Mouse (Mus musculus): ENCODE results near the gene Bcat2. TPM values are rescaled to one million over a fixed set of nuclear protein-coding genes. Genes with fewer than 3 reads are reported as not detected.
"Not testable (repeated sequence)": the region's sequence is repeated elsewhere in the genome, so short reads cannot be mapped to it uniquely, and the experiment has no call there.

Gene Bcat2
- 14.9 and 17.3 TPM in 2 replicates for total RNA-seq (2017)

DNA sequence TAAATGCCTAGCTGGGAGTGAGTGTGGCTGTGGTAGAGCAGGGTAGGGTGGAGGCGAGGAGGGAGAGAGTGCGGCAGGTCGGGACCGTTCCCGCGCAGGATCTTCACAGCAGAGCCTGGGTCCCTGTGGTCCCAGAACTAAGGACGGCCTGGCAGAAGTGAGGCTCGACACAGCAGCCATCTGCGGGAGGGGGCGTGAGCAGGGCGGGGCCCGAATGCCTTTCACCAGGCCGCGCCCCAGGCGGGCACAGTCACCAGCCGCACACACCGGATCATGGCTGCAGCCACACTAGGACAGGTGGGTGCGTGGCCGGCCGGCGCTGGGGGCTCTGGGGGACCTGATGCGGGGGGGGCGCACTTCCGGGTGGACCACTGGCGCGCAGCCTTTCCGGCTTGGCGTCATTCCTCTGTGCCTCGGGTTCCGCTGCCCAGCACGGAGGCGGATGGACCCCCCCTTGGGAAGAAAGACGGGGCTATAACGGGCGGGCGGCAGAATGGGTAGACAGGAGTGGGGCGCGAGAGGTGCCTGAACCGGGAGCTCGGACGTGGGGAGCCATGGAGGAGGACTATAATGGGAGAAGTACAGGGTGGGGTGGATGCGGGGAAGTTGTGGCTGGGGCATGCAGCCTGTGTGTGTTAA lies at the start of gene Bcat2:
Bcat2 (plus strand) TSS at position 51 of the 639 bp plus-strand sequence.
- ATAC-seq (ENCODE audit: extremely low read depth, insufficient number of reproducible peaks, low FRiP score, poor library complexity, severe bottlenecking): peak; percentile 66

DNA sequence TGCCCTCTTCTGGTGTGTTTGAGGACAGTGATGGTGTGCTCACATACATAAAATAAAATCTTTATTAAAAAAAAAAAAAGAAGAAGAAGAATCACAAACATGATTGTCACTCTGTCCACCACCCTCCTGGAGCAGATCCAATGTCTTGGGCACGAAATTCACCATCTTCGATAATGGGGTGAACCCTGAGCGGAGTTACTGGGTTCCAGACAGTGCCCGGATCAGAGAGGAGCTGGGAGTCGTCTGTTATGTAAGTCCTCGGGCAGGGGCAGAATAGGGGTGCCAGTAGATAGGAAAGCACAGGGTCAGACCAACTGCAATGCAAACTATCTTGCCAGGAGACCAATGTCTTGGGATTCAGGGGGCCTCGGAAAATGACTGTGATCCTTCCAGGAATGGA lies 49.3 kb upstream of the Bcat2 start:
- ATAC-seq (ENCODE audit: extremely low read depth, insufficient number of reproducible peaks, low FRiP score, poor library complexity, severe bottlenecking): no peak

DNA sequence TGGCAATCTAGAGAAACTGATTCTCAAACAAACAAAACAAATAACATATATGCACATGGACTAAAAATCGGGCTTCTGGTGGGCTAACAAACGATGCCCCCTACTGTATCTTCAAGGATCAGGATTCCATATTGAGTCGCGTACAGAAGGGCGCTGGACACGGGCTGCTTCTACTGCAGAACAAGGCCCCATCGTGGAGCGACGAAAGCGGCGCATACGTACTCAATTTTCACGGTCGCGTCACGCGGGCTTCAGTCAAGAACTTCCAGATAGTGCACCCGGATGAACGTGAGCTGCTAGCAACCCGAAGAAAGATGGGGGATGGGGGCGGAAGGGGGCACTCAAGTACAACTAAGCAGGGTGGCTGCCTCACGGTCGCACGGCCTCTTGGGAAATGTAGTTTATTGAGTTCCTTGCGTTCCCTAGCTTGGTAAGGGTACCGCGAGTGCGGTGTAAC lies 48.2 kb upstream of the Bcat2 start:
- peak; percentile 69 for ATAC-seq (ENCODE audit: extremely low read depth, insufficient number of reproducible peaks, low FRiP score, poor library complexity, severe bottlenecking)

DNA sequence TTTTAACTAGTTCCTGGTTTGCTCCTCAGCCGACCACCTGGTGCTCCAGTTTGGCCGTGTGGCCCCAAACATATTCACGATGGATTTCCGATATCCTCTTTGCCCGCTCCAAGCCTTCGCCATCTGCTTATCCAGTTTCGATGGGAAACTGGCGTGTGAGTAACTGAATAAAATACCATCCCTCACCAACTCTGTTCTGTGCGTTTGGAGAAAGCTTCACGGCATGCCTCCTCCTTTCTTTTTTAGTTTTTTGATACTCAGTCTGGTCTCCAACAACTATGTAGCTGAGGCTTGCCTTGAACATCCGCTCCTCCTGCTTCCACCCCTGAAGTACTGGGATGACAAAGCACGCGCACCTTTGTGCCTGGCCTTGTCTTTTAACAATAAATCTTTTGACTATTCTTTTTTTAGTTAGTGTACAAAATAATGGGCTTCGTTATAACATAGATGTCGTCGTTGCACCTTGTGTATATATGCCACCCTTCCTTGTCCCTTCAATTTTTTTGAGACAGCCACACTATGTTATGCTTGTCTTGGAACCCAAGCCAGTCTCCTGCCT lies 47.7 kb upstream of the Bcat2 start:
- no peak for ATAC-seq (ENCODE audit: extremely low read depth, insufficient number of reproducible peaks, low FRiP score, poor library complexity, severe bottlenecking)

DNA sequence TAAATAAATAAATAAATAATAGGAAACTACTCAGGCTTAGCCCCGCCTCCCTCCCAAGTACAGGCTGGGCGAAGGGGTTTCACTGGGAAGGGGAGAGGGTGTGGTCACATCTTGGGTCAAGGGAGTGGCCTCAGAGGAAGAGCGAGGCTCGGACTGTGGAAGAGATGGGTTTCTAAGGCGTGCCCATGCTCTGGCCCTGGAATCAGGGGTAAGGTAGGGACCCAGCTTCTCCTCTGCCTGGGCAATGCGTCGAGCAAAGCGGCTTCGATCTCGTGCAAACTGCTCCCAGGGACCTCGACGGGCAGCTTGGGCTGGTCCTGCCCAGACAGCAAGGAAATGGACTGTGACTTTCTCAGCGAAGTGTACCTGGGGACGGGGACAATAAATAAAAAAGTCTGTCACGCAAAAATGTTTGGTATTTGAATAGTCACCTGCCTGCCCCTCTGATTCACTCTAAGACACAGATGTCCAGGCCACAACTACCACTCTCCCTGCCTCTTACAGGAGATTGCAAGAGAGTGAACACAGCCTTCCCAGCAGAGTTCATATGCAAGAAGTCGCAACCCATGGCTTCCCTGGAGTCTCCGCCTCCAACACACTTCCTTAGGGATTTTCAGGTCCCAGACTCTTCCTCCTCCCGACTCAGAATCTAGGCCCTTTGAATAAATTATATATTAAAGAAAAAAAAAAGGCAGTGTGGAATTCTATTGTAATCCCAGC lies 46.8 kb upstream of the Bcat2 start:
- no peak for ATAC-seq (ENCODE audit: extremely low read depth, insufficient number of reproducible peaks, low FRiP score, poor library complexity, severe bottlenecking)

DNA sequence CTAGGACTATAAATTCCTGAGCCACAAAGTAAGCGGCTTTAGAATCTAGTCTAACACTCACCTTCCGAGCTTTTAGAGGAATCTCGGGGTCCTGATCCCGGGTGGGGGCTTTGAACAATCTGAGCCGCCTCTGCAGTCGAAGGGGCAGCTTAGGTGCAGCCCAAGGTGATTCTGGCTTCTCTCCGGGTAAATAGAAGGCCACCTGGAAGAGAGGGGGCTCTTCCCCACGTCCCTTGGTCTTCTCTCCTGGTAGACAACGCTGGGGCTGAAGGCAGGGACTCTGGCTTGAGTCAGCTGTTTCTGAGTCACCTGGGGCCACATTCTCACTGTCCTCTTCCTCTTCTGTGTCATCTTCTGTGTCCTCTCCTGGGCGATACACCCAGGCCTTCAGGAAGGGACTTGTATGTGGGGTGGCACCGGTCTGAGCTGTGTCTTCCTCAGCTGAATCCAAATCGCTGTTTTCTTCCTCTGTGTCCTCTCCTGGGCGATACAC lies 46.2 kb upstream of the Bcat2 start:
- no peak for ATAC-seq (ENCODE audit: extremely low read depth, insufficient number of reproducible peaks, low FRiP score, poor library complexity, severe bottlenecking)

DNA sequence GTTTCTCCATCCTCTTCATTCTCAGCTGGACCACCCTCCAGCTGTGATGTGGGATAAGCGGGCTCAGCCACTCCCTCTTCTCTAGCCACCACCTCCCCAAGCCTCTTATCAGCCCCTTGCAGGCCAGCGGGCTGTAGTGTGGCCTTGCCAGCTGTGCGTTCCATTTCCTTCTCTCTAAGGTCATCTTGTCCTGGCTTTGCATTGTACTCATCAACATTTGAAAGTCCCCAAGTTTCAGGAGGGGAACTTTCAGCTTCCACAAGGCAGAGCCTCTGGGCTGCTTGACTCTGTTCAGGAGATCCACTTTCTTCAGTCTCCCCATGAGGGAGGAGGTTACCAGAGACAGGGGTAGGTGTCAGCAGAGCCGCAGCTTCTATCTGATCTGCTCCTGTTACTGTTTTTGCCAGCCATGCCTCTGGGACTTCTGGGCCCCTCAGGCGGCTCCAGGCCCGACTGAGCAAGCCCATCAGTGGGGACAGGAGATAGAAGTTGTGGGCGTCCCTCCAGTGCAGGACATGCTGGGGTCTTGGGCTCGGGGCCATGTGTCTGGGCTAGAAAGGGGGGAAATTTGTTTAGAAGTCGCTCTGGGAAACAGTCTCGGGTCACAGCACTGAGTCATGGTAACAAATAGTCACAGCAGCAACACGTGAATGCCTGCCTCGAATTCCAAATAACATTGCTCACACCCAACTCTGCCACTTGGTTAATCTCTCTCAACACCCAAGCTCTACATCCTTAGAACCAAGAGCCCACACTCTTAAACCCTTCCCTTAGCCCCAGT lies 44.9 kb upstream of the Bcat2 start:
- ATAC-seq (ENCODE audit: extremely low read depth, insufficient number of reproducible peaks, low FRiP score, poor library complexity, severe bottlenecking): no peak

DNA sequence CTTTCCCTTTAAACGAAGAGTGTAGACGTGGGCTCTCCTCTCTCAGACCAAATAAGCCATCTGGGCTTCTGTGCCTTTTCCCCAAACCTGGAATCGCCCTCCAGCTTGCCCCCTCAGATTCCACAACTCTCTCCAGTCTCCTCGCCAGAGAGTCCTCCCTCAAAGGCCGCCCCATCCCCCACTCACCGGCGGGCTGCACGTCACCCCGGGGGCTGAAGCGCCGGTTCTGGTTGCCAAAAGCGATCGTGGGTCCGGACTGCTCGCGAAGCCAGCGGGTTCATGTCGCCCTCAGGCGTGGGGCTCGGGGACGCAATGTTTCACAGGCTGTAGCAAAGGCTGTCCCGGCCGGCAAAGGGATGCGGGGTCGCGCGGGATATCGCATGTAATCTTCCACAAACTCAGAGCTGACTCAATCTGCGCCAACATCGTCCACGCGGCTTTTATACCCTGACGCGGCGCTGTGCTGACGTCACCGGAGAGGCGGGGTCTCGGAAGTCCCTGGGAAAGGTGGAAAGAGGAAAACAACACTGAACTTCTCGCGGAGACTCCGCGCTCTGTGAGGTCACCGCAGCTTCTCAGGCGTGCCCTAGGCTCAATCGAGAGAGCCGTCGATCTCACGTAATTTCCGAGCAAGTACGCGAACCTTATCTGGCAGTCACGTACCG lies 44.0 kb upstream of the Bcat2 start, which contains the start of the genes Ppp1r15a and Plekha4:
Ppp1r15a (minus strand) TSS at position 460 of the 665 bp plus-strand sequence.
Plekha4 (plus strand) TSS at position 522 of the 665 bp plus-strand sequence.
- ATAC-seq (ENCODE audit: extremely low read depth, insufficient number of reproducible peaks, low FRiP score, poor library complexity, severe bottlenecking): peak; percentile 82

DNA sequence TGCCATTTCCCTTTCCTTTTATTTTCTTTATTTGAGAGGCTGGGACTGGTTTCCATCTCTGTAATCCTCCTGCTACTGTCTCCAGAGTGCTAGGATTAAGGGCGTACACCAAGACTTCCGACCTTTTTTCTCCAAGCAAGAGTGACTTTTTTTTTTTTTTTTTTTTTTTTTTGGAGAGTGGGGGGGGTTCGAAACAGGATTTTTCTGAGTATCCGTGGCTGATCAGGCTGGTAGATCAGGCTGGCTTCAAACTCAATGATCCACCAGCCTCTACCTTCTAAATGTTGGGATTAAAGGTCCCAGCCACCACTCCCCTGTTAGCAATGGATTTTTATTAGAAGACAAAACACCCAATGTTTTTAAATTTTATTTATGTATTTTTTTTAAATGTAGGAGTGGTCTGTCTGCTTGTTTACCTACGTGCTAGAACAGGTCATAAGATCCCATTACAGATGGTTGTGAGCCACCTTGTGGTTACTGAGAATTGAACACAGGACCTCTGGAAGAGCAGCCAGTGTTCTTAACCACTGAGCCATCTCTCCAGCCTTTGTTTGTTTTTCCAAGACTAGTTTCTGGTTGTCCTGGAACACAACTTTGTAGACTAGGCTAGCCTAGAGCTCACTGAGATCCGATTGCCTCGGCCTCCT lies 43.4 kb upstream of the Bcat2 start:
- ATAC-seq (ENCODE audit: extremely low read depth, insufficient number of reproducible peaks, low FRiP score, poor library complexity, severe bottlenecking): no peak

DNA sequence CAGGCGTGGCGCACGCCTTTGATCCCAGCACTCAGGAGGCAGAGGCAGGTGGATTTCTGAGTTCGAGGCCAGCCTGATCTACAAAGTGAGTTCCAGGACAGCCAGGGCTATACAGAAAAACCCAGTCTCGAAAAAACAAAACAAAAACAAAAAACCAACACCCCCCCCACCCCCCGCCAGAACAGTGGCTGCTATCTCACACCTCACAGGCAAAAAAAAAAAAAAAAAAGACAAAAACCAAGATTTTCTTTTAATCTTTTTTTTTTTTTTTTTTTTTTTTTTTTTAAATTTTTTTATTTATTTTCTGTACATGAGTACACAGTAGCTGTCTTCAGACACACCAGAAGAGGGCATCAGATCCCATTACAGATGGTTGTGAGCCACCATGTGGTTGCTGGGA lies 42.8 kb upstream of the Bcat2 start:
- ATAC-seq (ENCODE audit: extremely low read depth, insufficient number of reproducible peaks, low FRiP score, poor library complexity, severe bottlenecking): not testable (repeated sequence)

DNA sequence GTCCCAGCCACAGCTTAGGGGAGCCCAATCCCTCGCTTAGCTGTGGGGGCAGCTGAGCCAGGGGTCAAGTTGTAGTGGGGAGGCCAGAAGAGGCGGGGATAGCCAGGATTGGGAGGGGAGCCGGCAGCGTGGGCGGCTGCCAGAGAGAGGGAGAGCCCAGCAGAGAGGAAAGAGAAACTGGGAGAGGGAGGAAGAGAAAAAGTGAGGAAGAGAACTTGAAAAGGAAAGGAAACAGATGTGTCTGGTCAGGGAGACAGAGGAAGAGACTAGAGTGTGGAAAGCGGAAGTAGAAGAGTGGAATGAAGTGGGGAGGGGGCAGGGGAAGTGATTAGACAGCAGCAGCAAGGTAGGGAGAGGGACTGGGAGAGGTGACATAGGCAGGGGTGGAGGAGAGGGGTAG lies 40.5 kb upstream of the Bcat2 start:
- ATAC-seq (ENCODE audit: extremely low read depth, insufficient number of reproducible peaks, low FRiP score, poor library complexity, severe bottlenecking): no peak

DNA sequence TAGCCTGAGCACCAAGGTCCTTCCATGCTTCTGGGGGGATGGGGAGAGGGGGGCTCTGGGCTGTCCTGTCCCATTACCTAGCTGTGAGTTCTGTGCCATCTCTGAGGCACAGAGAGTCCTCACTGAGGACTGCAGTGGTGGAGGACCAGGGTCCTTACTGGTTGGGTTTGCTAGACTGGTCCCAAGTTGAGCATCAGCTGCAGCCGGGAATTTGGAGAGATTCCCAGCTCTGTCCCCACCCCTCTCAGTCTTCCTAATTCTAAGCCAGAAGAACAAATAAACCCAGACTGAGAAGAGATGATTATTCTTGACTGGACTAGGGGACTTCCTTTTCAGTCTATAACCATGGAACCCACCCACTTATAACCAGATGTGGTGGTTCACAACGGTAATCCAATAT lies 39.3 kb upstream of the Bcat2 start:
- ATAC-seq (ENCODE audit: extremely low read depth, insufficient number of reproducible peaks, low FRiP score, poor library complexity, severe bottlenecking): no peak

DNA sequence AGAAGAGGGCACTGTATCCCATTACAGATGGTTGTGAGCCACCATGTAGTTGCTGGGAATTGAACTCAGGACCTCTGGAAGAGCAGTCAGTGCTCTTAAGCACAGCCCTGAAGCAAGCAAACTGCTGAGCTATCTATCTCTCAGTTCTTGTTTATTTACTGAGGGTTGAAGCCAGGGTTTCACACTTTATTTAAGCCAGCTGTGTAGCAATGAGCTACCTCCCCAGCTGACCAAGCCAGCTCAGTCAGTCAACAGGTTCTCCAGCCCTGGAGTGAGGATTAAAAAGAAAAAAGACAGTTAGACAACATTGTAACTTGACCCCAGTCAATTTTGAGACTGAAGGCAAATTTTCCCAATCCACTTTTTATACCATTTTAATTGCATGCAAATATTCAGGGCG lies 34.3 kb upstream of the Bcat2 start:
- no peak for ATAC-seq (ENCODE audit: extremely low read depth, insufficient number of reproducible peaks, low FRiP score, poor library complexity, severe bottlenecking)

DNA sequence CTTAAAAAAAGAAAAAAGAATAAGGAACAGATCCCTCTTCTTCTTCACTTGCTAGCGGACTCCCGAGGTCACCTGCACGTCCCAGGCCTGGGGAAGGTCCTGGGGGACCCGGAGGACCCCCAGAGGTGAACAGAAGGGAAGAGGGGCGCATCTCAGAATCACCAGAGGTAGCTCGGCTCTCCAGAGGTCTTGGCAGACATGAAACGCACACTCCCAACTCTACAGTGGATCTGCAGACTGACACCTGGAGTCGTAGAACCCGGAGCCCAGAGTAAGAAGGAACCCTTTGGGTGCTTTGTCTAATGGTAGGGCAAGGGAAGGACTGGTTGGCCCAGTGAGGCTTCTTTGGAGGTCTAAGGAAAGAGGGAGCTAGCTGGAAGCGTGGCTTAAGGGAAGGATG lies 32.4 kb upstream of the Bcat2 start:
- ATAC-seq (ENCODE audit: extremely low read depth, insufficient number of reproducible peaks, low FRiP score, poor library complexity, severe bottlenecking): no peak

DNA sequence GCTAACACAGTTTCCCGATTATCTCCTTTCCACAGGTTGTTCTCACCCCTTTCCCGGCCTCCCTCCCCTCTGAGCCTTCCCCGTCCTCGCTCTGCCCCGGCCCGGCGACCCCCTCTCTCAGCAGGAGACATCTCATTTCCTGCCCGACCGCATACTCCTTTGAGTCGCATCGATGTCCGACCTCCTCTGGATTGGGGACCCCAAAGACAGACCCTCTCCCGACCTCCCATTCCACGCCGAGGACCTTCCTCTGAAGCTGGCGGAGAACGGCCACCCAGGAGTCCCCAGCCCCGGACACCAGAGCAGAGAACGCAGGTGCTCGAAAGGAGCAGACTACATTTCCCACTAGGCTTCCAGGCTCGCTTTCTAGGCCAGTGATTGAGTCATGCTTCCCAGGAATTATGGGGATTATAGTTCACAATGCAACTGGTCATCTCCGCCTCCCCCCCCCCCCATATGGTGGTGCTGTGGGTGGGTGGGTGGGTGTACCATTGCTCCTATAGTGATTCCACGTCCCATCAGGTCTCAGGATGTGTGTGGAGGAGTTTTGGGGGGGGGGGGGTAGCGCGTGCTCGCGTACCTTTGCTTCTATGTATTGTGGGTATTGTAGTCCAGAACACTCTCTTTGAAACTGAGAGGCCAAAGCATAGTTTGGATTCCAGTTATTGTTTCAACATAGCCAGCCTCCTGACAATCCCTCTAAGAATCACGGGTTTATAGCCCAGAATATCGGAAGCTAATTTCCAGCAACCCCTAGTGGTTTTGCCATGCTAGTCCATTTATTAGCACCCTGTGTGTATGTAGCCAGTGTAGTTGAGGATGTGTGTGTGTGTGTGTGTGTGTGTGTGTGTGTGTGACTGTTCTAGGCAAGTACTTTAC lies 31.6 kb upstream of the Bcat2 start:
- ATAC-seq (ENCODE audit: extremely low read depth, insufficient number of reproducible peaks, low FRiP score, poor library complexity, severe bottlenecking): no peak

DNA sequence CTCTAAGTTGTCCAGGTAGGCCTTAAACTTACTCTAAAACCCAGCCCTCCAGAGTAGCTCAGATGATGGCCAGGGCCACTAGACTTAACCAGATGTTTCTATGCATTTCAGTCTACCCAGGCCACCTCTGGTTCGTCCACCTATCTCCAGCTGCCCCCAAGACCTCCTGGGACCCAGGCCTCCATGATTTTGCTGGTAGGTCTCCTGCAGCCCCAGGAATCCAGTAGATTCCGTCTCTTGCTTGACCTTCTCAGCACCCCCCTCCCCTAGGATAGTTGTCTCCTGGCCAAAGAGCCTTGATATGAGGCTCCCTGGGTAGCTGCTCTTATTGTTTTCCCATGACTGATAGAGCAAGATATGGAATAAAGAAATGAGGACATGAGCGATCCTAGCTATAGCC lies 30.9 kb upstream of the Bcat2 start:
- no peak for ATAC-seq (ENCODE audit: extremely low read depth, insufficient number of reproducible peaks, low FRiP score, poor library complexity, severe bottlenecking)

DNA sequence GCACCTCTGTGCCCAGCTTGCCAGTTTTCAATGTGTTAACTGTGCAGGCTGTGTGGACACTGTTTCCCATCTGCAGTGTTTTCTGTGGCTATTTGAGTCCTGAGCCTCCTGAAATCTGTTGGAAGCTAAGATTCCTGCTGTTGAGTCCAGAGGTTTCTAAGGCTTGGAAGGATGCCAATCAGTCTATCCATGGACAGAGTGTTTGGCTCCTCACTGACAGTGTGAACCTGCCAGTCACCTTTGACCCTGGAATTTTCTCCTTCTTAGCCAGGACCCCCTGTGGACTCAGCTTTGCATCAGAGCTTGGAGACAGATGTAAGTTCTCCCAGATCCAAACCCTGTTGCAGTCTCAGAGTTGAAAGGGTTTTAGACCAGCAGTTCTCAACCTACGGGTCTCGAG lies 29.7 kb upstream of the Bcat2 start:
- ATAC-seq (ENCODE audit: extremely low read depth, insufficient number of reproducible peaks, low FRiP score, poor library complexity, severe bottlenecking): no peak
